Mouse (Mus musculus) E14TG2a.4 (cell line): ENCODE measurements around the gene Cuta.

Experiments used
- H3K27me3 ChIP-seq: 2 replicates; pipeline ENCODE4 v1.6.1; 2014; ENCODE audit warnings: low read length, control low read depth; ENCODE audit not compliant: insufficient read depth
- H3K36me3 ChIP-seq: 2 replicates; pipeline ENCODE4 v1.6.1; 2014; ENCODE audit warnings: low read length, control low read depth; ENCODE audit not compliant: insufficient read depth
- H3K4me1 ChIP-seq: replicated peaks from 2 replicates; pipeline ENCODE4 v1.6.1; 2014; ENCODE audit warnings: low read depth, low read length, control low read depth
- H3K4me3 ChIP-seq: replicated peaks from 2 replicates; pipeline ENCODE4 v1.5.1; 2014; ENCODE audit warnings: mild to moderate bottlenecking, low read length
- H3K9me3 ChIP-seq: 2 replicates; pipeline ENCODE4 v1.6.1; 2014; ENCODE audit warnings: low read length, control low read depth
- CTCF ChIP-seq: conservative IDR thresholded peaks from 2 replicates; pipeline ENCODE4 v1.5.1; 2014; ENCODE audit warnings: low read length
- NANOG ChIP-seq: IDR thresholded peaks from 2 replicates; pipeline ENCODE4 v1.6.1; 2014; ENCODE audit warnings: borderline replicate concordance, low read length, mixed read lengths
- POU5F1 ChIP-seq: IDR thresholded peaks from 2 replicates; pipeline ENCODE4 v1.6.1; 2014; ENCODE audit warnings: low read length, borderline replicate concordance

The Cuta gene

DNA sequence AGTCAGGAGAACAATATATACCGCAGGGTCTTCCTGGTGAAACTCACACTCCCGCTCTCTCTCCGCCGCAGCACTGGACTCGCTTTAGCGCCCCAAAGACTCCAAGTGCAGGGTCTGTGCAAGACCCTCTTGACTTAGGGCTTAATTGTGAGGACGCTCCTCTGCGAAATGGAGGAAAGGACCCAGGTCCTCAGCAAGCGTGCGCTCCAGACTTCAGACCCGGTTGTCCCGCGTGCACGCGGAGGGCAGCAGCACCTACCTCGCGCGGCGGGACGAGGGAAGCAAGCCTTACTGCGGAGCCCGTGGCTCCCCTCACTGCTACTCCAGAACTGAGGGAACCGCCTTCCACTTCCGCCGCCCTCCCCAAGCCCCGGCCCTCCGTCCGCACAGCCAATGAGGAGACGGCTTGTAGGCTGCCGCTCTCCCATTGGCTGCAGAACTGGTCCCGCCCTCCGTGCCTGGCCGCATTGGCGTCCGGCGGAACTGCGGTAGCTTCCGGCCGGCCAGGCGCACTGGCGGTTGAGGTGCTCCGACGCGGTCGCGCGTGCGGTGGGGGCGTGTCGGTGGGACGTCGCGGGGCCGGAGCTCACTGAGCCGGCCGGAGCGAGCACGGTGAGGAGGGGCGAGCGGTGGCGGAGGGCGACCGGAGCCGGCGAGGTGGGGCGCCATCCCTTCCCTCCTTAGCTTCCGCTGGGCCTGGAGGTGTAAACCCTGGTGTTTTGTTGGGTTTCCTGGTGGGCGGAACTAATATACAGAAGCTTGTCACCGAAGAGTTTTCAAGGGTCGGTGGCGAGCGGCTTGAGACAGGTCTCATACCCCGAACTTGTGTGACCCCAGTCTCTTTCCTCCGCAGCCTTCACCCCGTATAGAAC lies 33.6 kb upstream of the Cuta start, which contains the start of gene Zbtb9:
Gene Zbtb9 (plus strand): TSS at position 465 of the 872 bp plus-strand sequence.
- no peaks in the 10 kb centered on the region for H3K9me3 ChIP-seq
- TF ChIP-seq NANOG: no peak
- no peak for TF ChIP-seq CTCF
- TF ChIP-seq POU5F1: no peak
- peaks cover 45% of the 10 kb centered on the region for H3K36me3 ChIP-seq
- peaks cover 70% of the 10 kb centered on the region for H3K4me1 ChIP-seq
- peak within 1 kb of the TSS; percentile 95 for H3K4me3 ChIP-seq
- H3K27me3 ChIP-seq: no peaks in the 10 kb centered on the region

DNA sequence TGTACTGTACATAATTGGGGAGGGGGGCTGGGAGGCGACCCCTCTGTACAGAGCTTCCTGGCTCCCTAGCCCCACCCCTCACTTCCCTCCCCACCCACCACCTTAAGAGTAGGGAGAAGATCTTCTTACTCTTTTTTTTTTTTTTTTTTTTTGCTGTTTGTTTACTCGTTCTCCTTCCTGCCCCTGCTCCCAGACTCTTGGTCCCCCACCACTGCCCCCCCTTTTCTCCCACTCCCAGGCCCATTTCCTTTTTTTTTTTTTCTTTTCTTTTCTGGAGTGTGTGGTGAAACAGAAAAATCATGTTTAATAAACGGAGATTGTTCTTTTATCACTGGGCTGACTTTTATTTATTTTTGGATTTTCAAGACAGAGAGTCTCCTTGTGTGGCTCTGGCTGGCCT lies 32.7 kb upstream of the Cuta start:
- Histone ChIP-seq H3K36me3 (peaks cover 38% of the 10 kb centered on the region), H3K4me3 (peak overlapping the region; percentile 95), H3K4me1 (peaks cover 77% of the 10 kb centered on the region), H3K27me3 (no peaks in the 10 kb centered on the region), H3K9me3 (no peaks in the 10 kb centered on the region)
- no peak for TF ChIP-seq CTCF
- TF ChIP-seq NANOG: no peak

DNA sequence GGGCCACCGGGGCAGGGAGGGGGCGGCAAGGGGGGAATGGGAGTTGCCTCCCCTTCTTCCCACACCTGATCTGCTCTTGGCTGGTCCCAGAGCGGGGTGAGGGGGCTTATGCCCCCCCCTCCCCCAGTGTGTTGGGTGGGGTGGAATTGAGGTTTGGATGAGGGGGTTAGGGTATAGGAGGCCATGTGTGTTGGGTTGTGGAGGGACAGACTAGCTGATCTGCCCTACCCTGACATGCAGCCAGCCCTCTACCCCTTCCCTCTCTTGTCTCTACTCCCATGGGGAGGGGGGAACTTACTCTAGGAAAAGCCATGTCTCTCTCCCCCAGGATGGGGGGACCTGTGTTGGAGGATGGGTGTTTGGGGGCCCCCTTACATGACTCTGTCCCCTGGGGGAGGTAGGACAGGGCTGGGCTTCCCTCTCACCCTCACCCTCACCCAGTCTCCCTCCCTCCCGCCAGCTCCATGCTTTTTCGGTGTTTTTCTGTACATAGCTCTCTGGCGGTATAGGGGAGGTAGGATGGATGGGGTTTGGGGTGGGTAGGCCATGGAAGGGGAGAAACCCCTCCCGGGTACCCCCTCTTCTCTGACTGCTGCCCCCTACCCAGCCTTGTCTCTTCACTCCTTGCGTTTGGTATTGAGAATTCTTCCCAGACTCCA lies 32.0 kb upstream of the Cuta start:
- TF ChIP-seq NANOG: no peak
- no peak for TF ChIP-seq CTCF
- TF ChIP-seq POU5F1: no peak

DNA sequence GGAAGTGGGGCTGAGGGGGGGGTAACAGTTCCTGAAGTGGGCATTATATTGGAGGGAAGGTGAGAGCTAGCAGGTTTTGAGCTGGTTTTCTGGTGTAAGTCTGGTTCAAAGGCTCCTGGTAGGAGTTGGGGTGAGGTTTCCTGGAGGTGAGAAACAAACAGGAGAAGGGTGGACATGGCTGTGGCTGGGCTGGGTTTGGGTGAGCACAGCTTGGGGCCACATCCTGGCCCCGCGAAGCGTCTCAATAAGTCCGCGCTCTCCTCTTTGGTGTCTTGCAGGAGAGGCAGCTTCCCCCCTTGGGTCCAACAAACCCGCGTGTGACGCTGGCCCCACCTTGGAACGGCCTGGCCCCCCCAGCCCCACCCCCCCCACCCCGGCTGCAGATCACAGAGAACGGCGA lies 30.9 kb upstream of the Cuta start:
- Histone ChIP-seq H3K27me3 (peaks cover 5% of the 10 kb centered on the region; the same call in 1 of the 2 replicates), H3K9me3 (no peaks in the 10 kb centered on the region), H3K36me3 (peaks cover 27% of the 10 kb centered on the region), H3K4me3 (no peak overlapping the region), H3K4me1 (peaks cover 66% of the 10 kb centered on the region)
- no peak for TF ChIP-seq NANOG
- no peak for TF ChIP-seq POU5F1
- no peak for TF ChIP-seq CTCF

More for the DNA sequence above, 32.0 kb upstream of the Cuta start:
- peaks cover 76% of the 10 kb centered on the region for H3K4me1 ChIP-seq
- peaks cover 31% of the 10 kb centered on the region for H3K36me3 ChIP-seq
- no peaks in the 10 kb centered on the region for H3K9me3 ChIP-seq
- H3K4me3 ChIP-seq: peak overlapping the region; percentile 95
- no peaks in the 10 kb centered on the region for H3K27me3 ChIP-seq

DNA sequence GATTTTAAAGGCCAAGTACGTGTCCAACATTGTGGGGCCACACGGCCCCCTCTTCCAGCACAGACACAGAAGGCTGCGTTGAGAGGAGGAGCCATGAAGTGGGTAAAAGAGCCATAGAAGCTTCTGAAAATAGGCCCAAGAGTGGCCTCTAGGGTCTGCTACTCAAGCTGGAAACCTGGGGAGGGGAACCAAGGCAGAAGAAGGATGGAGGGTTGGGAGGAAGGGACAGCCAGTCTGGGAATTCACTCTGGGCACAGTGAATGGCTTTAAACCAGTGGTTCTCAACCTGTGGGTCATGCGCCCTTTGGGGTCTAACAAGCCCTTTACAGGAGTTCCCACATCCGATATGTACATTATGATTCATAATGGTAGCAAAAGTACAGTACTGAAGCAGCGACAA lies 29.9 kb upstream of the Cuta start:
- TF ChIP-seq POU5F1: no peak
- no peak for TF ChIP-seq CTCF
- TF ChIP-seq NANOG: no peak

DNA sequence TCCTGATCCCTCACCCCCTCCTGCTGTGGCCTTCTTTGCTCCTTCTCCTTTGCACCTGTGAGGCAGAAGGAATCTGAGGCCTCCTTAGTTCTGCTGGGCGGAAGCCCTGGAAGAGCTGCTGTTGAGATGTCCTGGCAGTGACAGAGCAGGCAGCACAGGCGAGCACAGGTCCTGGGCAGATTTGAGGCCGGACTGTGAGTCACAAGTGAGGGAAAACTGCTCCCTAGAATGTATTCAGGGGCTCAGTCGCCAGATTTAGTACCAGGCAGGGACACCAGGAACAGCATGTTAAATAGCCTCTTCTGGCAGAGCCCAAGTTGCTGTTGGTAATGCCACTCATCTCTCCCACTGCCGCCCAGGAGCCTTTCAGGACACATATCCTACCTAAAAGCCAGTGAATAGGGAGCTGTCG lies 28.8 kb upstream of the Cuta start:
- Histone ChIP-seq H3K9me3 (no peaks in the 10 kb centered on the region), H3K4me1 (peaks cover 57% of the 10 kb centered on the region), H3K4me3 (0 out of 2 replicates have a peak overlapping the region, but pooled peaks have one; percentile 7), H3K36me3 (peaks cover 19% of the 10 kb centered on the region; the same call in 1 of the 2 replicates), H3K27me3 (peaks cover 5% of the 10 kb centered on the region; the same call in 1 of the 2 replicates)
- TF ChIP-seq NANOG: no peak
- no peak for TF ChIP-seq CTCF
- no peak for TF ChIP-seq POU5F1

More for the DNA sequence above, 29.9 kb upstream of the Cuta start:
- H3K9me3 ChIP-seq: no peaks in the 10 kb centered on the region
- H3K27me3 ChIP-seq: peaks cover 5% of the 10 kb centered on the region; the same call in 1 of the 2 replicates
- peaks cover 66% of the 10 kb centered on the region for H3K4me1 ChIP-seq
- H3K4me3 ChIP-seq: no peak overlapping the region
- H3K36me3 ChIP-seq: peaks cover 17% of the 10 kb centered on the region

DNA sequence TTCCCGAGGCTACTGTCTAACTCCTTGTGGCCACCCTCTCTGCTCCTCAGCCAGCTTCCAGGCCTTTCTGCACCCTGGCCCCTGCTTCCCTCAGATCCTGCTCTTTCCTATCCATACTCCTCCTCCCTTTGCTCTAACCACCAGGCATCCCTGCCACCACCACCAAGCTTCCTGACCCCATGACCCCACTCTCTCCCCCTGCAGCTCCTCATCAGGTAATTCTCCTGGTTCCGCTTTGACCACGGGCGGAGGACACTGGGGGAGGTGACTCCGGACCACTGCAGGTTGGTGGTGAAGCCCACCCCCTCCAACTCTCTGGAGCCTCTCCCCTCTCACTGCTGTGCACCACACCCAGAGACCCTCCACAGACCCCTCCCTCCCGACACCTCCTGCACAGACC lies 28.1 kb upstream of the Cuta start:
- Histone ChIP-seq H3K4me3 (no peak overlapping the region), H3K27me3 (peaks cover 10% of the 10 kb centered on the region), H3K36me3 (peaks cover 23% of the 10 kb centered on the region; the same call in 1 of the 2 replicates), H3K9me3 (no peaks in the 10 kb centered on the region), H3K4me1 (peaks cover 62% of the 10 kb centered on the region)
- no peak for TF ChIP-seq NANOG
- no peak for TF ChIP-seq CTCF
- no peak for TF ChIP-seq POU5F1

DNA sequence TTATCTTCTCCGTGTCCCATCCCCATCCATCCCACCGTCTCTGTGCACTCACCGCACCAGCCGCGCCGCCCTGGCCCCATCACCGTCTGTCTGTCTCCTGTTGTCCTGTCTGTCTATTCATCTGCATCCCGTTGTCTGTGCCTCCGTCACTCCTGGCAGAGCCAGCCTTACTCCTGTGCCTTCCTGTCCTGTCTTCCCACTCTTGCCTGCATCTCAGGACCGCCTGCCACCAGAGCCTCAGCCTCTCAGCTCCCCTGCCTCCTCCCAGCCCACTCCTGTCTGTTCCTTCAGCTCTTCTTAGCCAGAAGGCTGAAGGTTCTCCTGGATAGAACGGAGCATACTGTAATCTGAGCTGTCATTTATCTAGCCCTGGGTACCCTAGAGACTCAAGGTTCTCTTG lies 27.6 kb upstream of the Cuta start:
- peak overlapping the region; percentile 29 for H3K4me3 ChIP-seq
- no peaks in the 10 kb centered on the region for H3K9me3 ChIP-seq
- peaks cover 23% of the 10 kb centered on the region; the same call in 1 of the 2 replicates for H3K36me3 ChIP-seq
- H3K27me3 ChIP-seq: peaks cover 11% of the 10 kb centered on the region
- peaks cover 59% of the 10 kb centered on the region for H3K4me1 ChIP-seq
- TF ChIP-seq CTCF (no peak), NANOG (no peak), POU5F1 (no peak)
